Mouse (Mus musculus): ENCODE measurements at regions not wholly inside any gene's neighbourhood (a gene's known extent, or its start where the extent isn't known, plus 50 kb on each side); places are given as distances from the start of the nearest gene placed in this dataset.

- Histone ChIP-seq H3K27me3 (replicated peaks) (no peaks in the 10 kb centered on the region), H3K9ac (no peak overlapping the region), H3K4me2 (no peak overlapping the region), H3K4me3 (no peak overlapping the region), H3K36me3 (no peaks in the 10 kb centered on the region), H3K4me1 (no peaks in the 10 kb centered on the region), H3K9me3 (replicated peaks) (peaks cover 4% of the 10 kb centered on the region), H3K27ac (no peak overlapping the region)
- WGBS (ENCODE audit: insufficient replicate concordance): 72% methylated on average over 3 of the region's 3 CpGs
- ATAC-seq: no peak
These were observed 124.1 kb upstream of the Rpl38 start for GRCm38 (mm10) chr11:114544212-114544611.

GRCm38 (mm10) chr11:114542167-114542566 lies 126.2 kb upstream of the Rpl38 start:
- Histone ChIP-seq H3K4me3 (no peak overlapping the region), H3K9me3 (replicated peaks) (peaks cover 4% of the 10 kb centered on the region), H3K27ac (no peak overlapping the region), H3K9ac (no peak overlapping the region), H3K36me3 (no peaks in the 10 kb centered on the region), H3K4me1 (no peaks in the 10 kb centered on the region), H3K4me2 (no peak overlapping the region), H3K27me3 (replicated peaks) (peaks cover 4% of the 10 kb centered on the region)
- WGBS (ENCODE audit: insufficient replicate concordance): 60% methylated on average over 7 of the region's 8 CpGs
- ATAC-seq: no peak

- no peak overlapping the region for H3K4me2 ChIP-seq
- peaks cover 7% of the 10 kb centered on the region for H3K27me3 ChIP-seq (replicated peaks)
- H3K4me3 ChIP-seq: no peak overlapping the region
- no peaks in the 10 kb centered on the region for H3K4me1 ChIP-seq
- no peak for ATAC-seq
- 67% methylated on average over 3 of the region's 3 CpGs for WGBS (ENCODE audit: insufficient replicate concordance)
- H3K9me3 ChIP-seq (replicated peaks): peaks cover 4% of the 10 kb centered on the region
- H3K9ac ChIP-seq: no peak overlapping the region
- no peak overlapping the region for H3K27ac ChIP-seq
- H3K36me3 ChIP-seq: no peaks in the 10 kb centered on the region
These were observed 127.8 kb upstream of the Rpl38 start for GRCm38 (mm10) chr11:114540503-114540902.

- Histone ChIP-seq H3K27me3 (replicated peaks) (peaks cover 7% of the 10 kb centered on the region), H3K27ac (no peak overlapping the region), H3K9ac (no peak overlapping the region), H3K4me1 (no peaks in the 10 kb centered on the region), H3K9me3 (replicated peaks) (peaks cover 4% of the 10 kb centered on the region), H3K4me3 (no peak overlapping the region), H3K36me3 (no peaks in the 10 kb centered on the region), H3K4me2 (no peak overlapping the region)
- WGBS (ENCODE audit: insufficient replicate concordance): 24% methylated on average over 13 of the region's 13 CpGs
- no peak for ATAC-seq
These were observed 131.5 kb upstream of the Rpl38 start for GRCm38 (mm10) chr11:114536616-114537493.

- H3K36me3 ChIP-seq: no peaks in the 10 kb centered on the region
- ATAC-seq: no peak
- H3K9ac ChIP-seq: no peak overlapping the region
- 63% methylated on average over 9 of the region's 9 CpGs for WGBS (ENCODE audit: insufficient replicate concordance)
- H3K27ac ChIP-seq: no peak overlapping the region
- peaks cover 4% of the 10 kb centered on the region for H3K9me3 ChIP-seq (replicated peaks)
- no peak overlapping the region for H3K4me2 ChIP-seq
- H3K4me3 ChIP-seq: no peak overlapping the region
- H3K27me3 ChIP-seq (replicated peaks): peaks cover 7% of the 10 kb centered on the region
- H3K4me1 ChIP-seq: no peaks in the 10 kb centered on the region
These were observed 132.4 kb upstream of the Rpl38 start for GRCm38 (mm10) chr11:114535900-114536299.

GRCm38 (mm10) chr11:114534436-114534835 lies 133.9 kb upstream of the Rpl38 start:
- H3K4me2 ChIP-seq: no peak overlapping the region
- 64% methylated on average over 7 of the region's 7 CpGs for WGBS (ENCODE audit: insufficient replicate concordance)
- H3K4me3 ChIP-seq: no peak overlapping the region
- H3K27ac ChIP-seq: no peak overlapping the region
- no peak overlapping the region for H3K9ac ChIP-seq
- no peaks in the 10 kb centered on the region for H3K9me3 ChIP-seq (replicated peaks)
- H3K27me3 ChIP-seq (replicated peaks): peaks cover 7% of the 10 kb centered on the region
- no peak for ATAC-seq
- H3K36me3 ChIP-seq: no peaks in the 10 kb centered on the region
- H3K4me1 ChIP-seq: no peaks in the 10 kb centered on the region

GRCm38 (mm10) chr11:114531241-114531765 lies 137.0 kb upstream of the Rpl38 start:
- Histone ChIP-seq H3K4me3 (no peak overlapping the region), H3K27ac (no peak overlapping the region), H3K27me3 (replicated peaks) (no peaks in the 10 kb centered on the region), H3K4me1 (no peaks in the 10 kb centered on the region), H3K9me3 (replicated peaks) (no peaks in the 10 kb centered on the region), H3K4me2 (no peak overlapping the region), H3K9ac (no peak overlapping the region), H3K36me3 (no peaks in the 10 kb centered on the region)
- ATAC-seq: no peak
- WGBS (ENCODE audit: insufficient replicate concordance): 17% methylated on average over 4 of the region's 4 CpGs

GRCm38 (mm10) chr11:114528937-114529772 lies 139.2 kb upstream of the Rpl38 start:
- H3K4me1 ChIP-seq: no peaks in the 10 kb centered on the region
- H3K36me3 ChIP-seq: no peaks in the 10 kb centered on the region
- H3K27ac ChIP-seq: no peak overlapping the region
- no peak overlapping the region for H3K4me3 ChIP-seq
- H3K9me3 ChIP-seq (replicated peaks): no peaks in the 10 kb centered on the region
- no peak overlapping the region for H3K4me2 ChIP-seq
- no peak for ATAC-seq
- WGBS (ENCODE audit: insufficient replicate concordance): 63% methylated on average over 10 of the region's 10 CpGs
- no peak overlapping the region for H3K9ac ChIP-seq
- no peaks in the 10 kb centered on the region for H3K27me3 ChIP-seq (replicated peaks)

- no peak overlapping the region for H3K27ac ChIP-seq
- no peak overlapping the region for H3K9ac ChIP-seq
- no peak overlapping the region for H3K4me3 ChIP-seq
- H3K27me3 ChIP-seq (replicated peaks): no peaks in the 10 kb centered on the region
- H3K4me2 ChIP-seq: no peak overlapping the region
- H3K4me1 ChIP-seq: no peaks in the 10 kb centered on the region
- H3K9me3 ChIP-seq (replicated peaks): no peaks in the 10 kb centered on the region
- no peaks in the 10 kb centered on the region for H3K36me3 ChIP-seq
- no peak for ATAC-seq
- 41% methylated on average over 6 of the region's 6 CpGs for WGBS (ENCODE audit: insufficient replicate concordance)
These were observed 144.7 kb upstream of the Rpl38 start for GRCm38 (mm10) chr11:114523444-114524238.

GRCm38 (mm10) chr11:114515278-114515677 lies 153.0 kb upstream of the Rpl38 start:
- Histone ChIP-seq H3K4me2 (no peak overlapping the region), H3K9ac (no peak overlapping the region), H3K36me3 (no peaks in the 10 kb centered on the region), H3K27me3 (replicated peaks) (peaks cover 29% of the 10 kb centered on the region), H3K9me3 (replicated peaks) (no peaks in the 10 kb centered on the region), H3K27ac (no peak overlapping the region), H3K4me3 (no peak overlapping the region), H3K4me1 (no peaks in the 10 kb centered on the region)
- WGBS (ENCODE audit: insufficient replicate concordance): 22% methylated on average over 4 of the region's 4 CpGs
- ATAC-seq: no peak

GRCm38 (mm10) chr11:114514126-114514525 lies 154.2 kb upstream of the Rpl38 start:
- Histone ChIP-seq H3K9ac (no peak overlapping the region), H3K4me2 (no peak overlapping the region), H3K36me3 (no peaks in the 10 kb centered on the region), H3K4me1 (no peaks in the 10 kb centered on the region), H3K27ac (no peak overlapping the region), H3K27me3 (replicated peaks) (peaks cover 29% of the 10 kb centered on the region), H3K4me3 (no peak overlapping the region), H3K9me3 (replicated peaks) (no peaks in the 10 kb centered on the region)
- 72% methylated on average over 2 of the region's 2 CpGs for WGBS (ENCODE audit: insufficient replicate concordance)
- ATAC-seq: no peak

Measured in liver, embryonic 12.5 days (tissue).